Mouse (Mus musculus) liver, postnatal 0 days (tissue): ENCODE measurements around the gene Peli2. TPM values are rescaled to one million over a fixed set of nuclear protein-coding genes. Genes with fewer than 3 reads are reported as not detected.

Experiments used
- ATAC-seq: fragments of 200-750 bp; cut with Nextera tagmentation; 2 replicates; pipeline ENCODE4 v1.8.0; 2017; ENCODE audit warnings: mild to moderate bottlenecking, moderate library complexity
- DNase-seq: peaks from one replicate; pipeline ENCODE4 v3.0.0-alpha.2; 2016
- H3K27ac ChIP-seq: fragments of 300-500 bp; sonication (generic); 2 replicates; pipeline ENCODE4 v1.5.1; 2014; ENCODE audit warnings: antibody characterized with exemption, moderate library complexity, mild to moderate bottlenecking, low read depth
- H3K27me3 ChIP-seq: fragments of 300-500 bp; sonication (generic); 2 replicates; pipeline ENCODE4 v1.6.1; 2014; ENCODE audit warnings: low read length, control low read depth, mixed read lengths; ENCODE audit not compliant: insufficient read depth
- H3K36me3 ChIP-seq: fragments of 300-500 bp; sonication (generic); replicated peaks from 2 replicates; pipeline ENCODE4 v1.6.1; 2014; ENCODE audit warnings: mild to moderate bottlenecking, control low read depth, low read length, moderate library complexity, mixed read lengths; ENCODE audit not compliant: insufficient read depth
- H3K4me1 ChIP-seq: fragments of 300-500 bp; sonication (generic); 2 replicates; pipeline ENCODE4 v1.6.1; 2014; ENCODE audit warnings: antibody characterized with exemption, mild to moderate bottlenecking, control low read depth; ENCODE audit not compliant: insufficient read depth
- H3K4me2 ChIP-seq: fragments of 300-500 bp; sonication (generic); 2 replicates; pipeline ENCODE4 v1.6.1; 2014; ENCODE audit warnings: low read depth, mild to moderate bottlenecking, low read length, moderate library complexity, mixed read lengths
- H3K4me3 ChIP-seq: fragments of 300-500 bp; sonication (generic); 2 replicates; pipeline ENCODE4 v1.5.1; 2014; ENCODE audit warnings: low read depth, low read length
- H3K9ac ChIP-seq: fragments of 300-500 bp; sonication (generic); replicated peaks from 2 replicates; pipeline ENCODE4 v1.6.1; 2014; ENCODE audit warnings: mild to moderate bottlenecking, moderate library complexity
- H3K9me3 ChIP-seq: fragments of 300-500 bp; sonication (generic); 2 replicates; pipeline ENCODE4 v1.6.1; 2016; ENCODE audit warnings: mild to moderate bottlenecking, control low read depth, low read length, mixed read lengths
- CTCF ChIP-seq: sonication (generic); IDR thresholded peaks from 2 replicates; pipeline ENCODE4 v1.5.1; 2016; ENCODE audit warnings: antibody characterized with exemption, low read depth
- EP300 ChIP-seq: IDR thresholded peaks from 2 replicates; pipeline ENCODE4 v1.6.1; 2016; ENCODE audit warnings: antibody characterized with exemption, low read depth, mild to moderate bottlenecking
- WGBS: fragments of 180-500 bp; shearing (Covaris S2); extraction: QIAGEN DNeasy Blood & Tissue Kit; methylation state at CpG from one replicate; pipeline ENCODE4 v1.1.7; 2014; ENCODE audit not compliant: insufficient replicate concordance; 5-methylcytosine and 5-hydroxymethylcytosine counted together
- polyA plus RNA-seq: library from polyadenylated mRNA; unstranded; fragments of >200 nt; fragmentation: Nextera tagmentation; extraction: Ambion mirVana; gene quantifications from 2 replicates; pipeline ENCODE4 v1.2.1, GENCODE M21; 2015

The Peli2 gene
- polyA plus RNA-seq, 1 experiment from 2014 or later: 1.5 TPM

DNA sequence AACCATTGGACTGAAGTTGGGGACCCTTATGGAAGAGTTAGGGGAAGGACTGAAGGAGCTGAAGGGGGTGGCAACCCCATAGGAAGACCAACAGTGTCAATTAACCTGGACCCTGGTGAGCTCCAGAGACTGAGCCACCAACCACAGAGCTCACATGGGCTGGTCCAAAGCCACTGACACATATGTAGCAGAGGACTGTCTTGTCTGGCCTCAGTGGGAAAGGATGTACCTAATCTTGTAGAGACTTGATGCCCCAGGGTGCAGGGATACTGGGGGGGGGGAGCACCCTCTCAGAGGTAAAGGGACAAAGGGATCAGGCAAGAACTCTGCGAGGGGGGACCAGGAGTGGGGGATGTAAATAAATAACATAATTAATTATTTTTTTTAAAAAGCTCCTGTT lies 176.2 kb downstream of the Peli2 start:
- TF ChIP-seq CTCF (no peak), EP300 (no peak)
- Histone ChIP-seq H3K4me2 (no peak overlapping the region), H3K27me3 (no peaks in the 10 kb centered on the region), H3K9ac (no peak overlapping the region), H3K4me1 (peaks cover 6% of the 10 kb centered on the region; the same call in 1 of the 2 replicates), H3K9me3 (no peaks in the 10 kb centered on the region), H3K4me3 (no peak overlapping the region), H3K36me3 (no peaks in the 10 kb centered on the region), H3K27ac (no peak overlapping the region)
- 70% methylated on average over 1 of the region's 1 CpGs for WGBS
- DNase-seq (no peak), ATAC-seq (no peak)

GRCm38 (mm10) chr14:48302471-48303186 lies 182.0 kb downstream of the Peli2 start:
- Histone ChIP-seq H3K27me3 (no peaks in the 10 kb centered on the region), H3K4me1 (no peaks in the 10 kb centered on the region; the same call in 1 of the 2 replicates), H3K9me3 (peaks cover 2% of the 10 kb centered on the region; the same call in 1 of the 2 replicates), H3K36me3 (no peaks in the 10 kb centered on the region), H3K4me2 (no peak overlapping the region), H3K27ac (no peak overlapping the region), H3K4me3 (no peak overlapping the region), H3K9ac (no peak overlapping the region)
- 39% methylated on average over 10 of the region's 10 CpGs for WGBS
- no peak for TF ChIP-seq EP300
- TF ChIP-seq CTCF: no peak
- ATAC-seq: no peak
- DNase-seq: no peak

GRCm38 (mm10) chr14:48303235-48303634 lies 182.6 kb downstream of the Peli2 start:
- Histone ChIP-seq H3K27ac (no peak overlapping the region), H3K4me2 (no peak overlapping the region), H3K9me3 (peaks cover 6% of the 10 kb centered on the region; the same call in 1 of the 2 replicates), H3K27me3 (no peaks in the 10 kb centered on the region), H3K9ac (no peak overlapping the region), H3K36me3 (no peaks in the 10 kb centered on the region), H3K4me1 (no peaks in the 10 kb centered on the region; the same call in 1 of the 2 replicates), H3K4me3 (no peak overlapping the region)
- TF ChIP-seq EP300 (no peak), CTCF (no peak)
- DNase-seq (no peak), ATAC-seq (no peak)
- 35% methylated on average over 6 of the region's 6 CpGs for WGBS

DNA sequence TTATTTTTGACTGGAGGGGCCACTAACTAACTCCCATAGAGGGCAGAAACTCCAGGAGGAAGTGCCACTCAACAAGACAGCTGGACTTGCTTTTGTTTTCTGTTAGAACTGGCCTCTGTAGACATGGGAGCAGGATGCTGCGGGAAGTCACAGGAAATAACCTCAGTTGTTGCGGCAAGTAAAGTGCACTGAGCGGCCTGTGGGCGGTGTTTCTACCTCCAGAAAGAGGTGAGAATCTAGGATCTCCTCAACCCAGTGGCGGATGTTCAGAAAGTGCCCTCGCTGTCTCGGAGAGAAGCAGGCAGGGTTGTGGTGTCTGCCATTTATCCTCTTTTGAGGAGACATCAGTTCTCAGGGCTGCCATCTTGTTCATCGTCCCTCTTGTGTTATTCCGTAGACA lies 183.2 kb downstream of the Peli2 start:
- TF ChIP-seq EP300 (no peak), CTCF (no peak)
- no peak for ATAC-seq
- H3K4me1 ChIP-seq: no peaks in the 10 kb centered on the region; the same call in 1 of the 2 replicates
- peaks cover 6% of the 10 kb centered on the region; the same call in 1 of the 2 replicates for H3K9me3 ChIP-seq
- H3K27me3 ChIP-seq: no peaks in the 10 kb centered on the region
- DNase-seq: no peak
- no peak overlapping the region for H3K4me3 ChIP-seq
- 44% methylated on average over 9 of the region's 9 CpGs for WGBS
- H3K27ac ChIP-seq: no peak overlapping the region
- no peaks in the 10 kb centered on the region for H3K36me3 ChIP-seq
- no peak overlapping the region for H3K9ac ChIP-seq
- 0 out of 2 replicates have a peak overlapping the region, but pooled peaks have one; percentile 13 for H3K4me2 ChIP-seq

DNA sequence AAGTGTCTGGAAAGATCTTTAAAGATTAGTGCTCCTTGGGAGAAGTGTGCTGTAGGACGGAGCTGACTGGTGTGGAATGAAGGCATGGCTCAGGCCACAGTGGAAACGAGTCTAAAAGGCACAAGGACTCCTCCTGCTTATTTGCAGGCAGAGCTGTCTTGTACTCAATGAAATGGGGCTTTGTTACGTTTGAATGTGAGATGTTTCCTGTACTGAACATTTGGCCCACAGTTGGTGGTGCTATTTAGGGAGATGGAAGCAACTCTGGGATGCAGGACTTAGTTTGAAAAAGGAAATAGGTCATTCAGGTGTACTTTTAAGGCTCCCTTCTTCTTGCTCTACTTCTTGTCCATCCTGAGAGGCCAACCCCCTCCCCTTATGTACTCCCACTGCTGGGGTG lies 192.6 kb downstream of the Peli2 start:
- WGBS: 58% methylated on average over 3 of the region's 3 CpGs
- no peak overlapping the region for H3K4me3 ChIP-seq
- no peak overlapping the region for H3K4me2 ChIP-seq
- no peak for DNase-seq
- no peak for ATAC-seq
- H3K4me1 ChIP-seq: no peaks in the 10 kb centered on the region
- H3K27me3 ChIP-seq: no peaks in the 10 kb centered on the region
- TF ChIP-seq EP300 (no peak), CTCF (no peak)
- H3K27ac ChIP-seq: no peak overlapping the region
- no peaks in the 10 kb centered on the region for H3K36me3 ChIP-seq
- H3K9me3 ChIP-seq: no peaks in the 10 kb centered on the region
- H3K9ac ChIP-seq: no peak overlapping the region

DNA sequence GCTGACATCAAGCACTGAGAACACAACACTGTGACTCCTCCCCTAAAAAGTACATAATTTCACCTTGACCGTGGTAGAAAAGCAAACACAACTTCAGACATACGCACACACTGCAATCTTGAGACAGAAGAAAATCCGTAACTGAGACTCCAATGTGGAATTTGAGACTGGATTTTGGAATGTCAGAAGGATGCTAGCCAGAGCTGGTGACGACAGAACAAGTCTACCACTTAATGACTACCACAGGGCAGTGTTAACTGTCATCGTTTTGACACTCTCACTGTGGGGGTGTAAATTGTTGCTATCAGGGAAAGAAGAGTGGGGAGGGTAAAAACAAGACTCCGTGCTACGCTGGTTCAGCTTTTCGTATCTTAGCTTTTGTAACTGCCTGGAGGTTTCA lies 195.8 kb downstream of the Peli2 start:
- ATAC-seq (no peak), DNase-seq (no peak)
- Histone ChIP-seq H3K4me2 (no peak overlapping the region), H3K4me1 (no peaks in the 10 kb centered on the region), H3K36me3 (no peaks in the 10 kb centered on the region), H3K27me3 (no peaks in the 10 kb centered on the region), H3K4me3 (no peak overlapping the region), H3K27ac (no peak overlapping the region), H3K9me3 (no peaks in the 10 kb centered on the region), H3K9ac (no peak overlapping the region)
- no peak for TF ChIP-seq CTCF
- TF ChIP-seq EP300: no peak
- 59% methylated on average over 8 of the region's 8 CpGs for WGBS
